Mouse (Mus musculus) gastrocnemius, adult 18-20 months (tissue): ENCODE results near the gene Ttn. TPM values are rescaled to one million over a fixed set of nuclear protein-coding genes. Genes with fewer than 3 reads are reported as not detected.

Experiments used
- DNase-seq: peaks from one replicate; pipeline ENCODE4 v3.0.0; 2021; ENCODE audit warnings: low spot score
- total RNA-seq, 2 experiments: library from RNA; stranded (reverse); gene quantifications; 2 replicates each; pipeline ENCODE4 v1.2.3; 2021

The Ttn gene
- total RNA-seq, 2 experiments from 2014 or later: 4,889 to 5,895 TPM

DNA sequence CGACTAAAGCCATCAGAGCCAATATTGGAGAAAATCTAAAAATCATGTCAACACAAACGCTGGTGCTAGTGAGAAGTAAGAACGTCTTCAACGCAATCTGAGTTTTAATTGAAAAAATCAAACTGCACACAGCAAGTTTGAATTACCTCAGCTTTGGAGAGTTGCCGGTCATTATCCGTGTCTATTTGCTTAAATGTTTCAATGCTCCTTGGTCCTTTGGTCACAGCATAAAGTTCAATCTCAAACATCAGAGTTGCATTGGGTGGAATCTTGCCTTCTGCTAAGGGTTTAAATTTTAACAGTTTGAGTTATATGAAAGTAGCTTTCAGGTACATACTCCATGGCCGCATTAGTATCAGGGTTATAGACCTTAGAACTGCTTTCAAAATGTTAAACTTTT, 316.8 kb downstream of the Ttn start:
- DNase-seq: no peak

DNA sequence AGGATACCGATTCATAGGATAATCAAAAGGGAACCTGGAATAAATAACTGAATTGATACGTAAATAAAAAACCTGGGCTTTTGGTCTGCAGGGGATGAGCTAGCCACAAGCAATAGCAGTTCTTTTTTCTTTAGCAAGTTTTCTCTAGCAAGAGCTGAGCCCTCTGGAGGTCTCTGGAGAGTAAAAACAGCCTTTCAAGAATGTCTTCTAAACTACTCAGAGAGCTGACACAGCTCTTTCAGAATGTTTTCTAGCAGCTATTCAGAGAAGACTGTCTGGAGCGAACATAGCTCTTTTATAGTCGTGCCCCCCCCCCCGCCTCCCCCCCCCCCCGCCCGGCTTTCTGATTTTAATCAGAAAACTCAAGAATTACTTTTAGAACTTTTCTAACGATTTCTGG, 322.9 kb downstream of the Ttn start:
- DNase-seq: no peak

DNA sequence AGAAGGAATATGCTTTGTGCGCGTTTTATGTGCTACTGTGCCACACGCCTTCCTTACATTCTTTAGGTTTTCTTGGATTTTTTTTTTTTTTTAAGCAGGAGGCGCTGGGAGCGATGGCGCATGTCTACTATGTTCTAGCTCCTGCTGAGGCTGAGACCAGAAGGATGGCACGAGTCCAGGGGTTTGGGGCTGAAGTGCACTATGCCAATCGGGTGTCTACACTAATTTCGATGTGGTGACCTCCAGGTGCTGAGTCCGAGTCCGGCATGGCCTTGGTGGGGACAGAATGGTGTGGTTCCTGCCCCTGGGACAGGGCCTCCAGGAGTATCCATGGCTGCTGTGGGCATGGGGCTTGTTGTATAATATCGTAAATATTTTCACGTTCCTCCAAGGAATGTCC, 323.8 kb downstream of the Ttn start:
- DNase-seq: no peak

DNA sequence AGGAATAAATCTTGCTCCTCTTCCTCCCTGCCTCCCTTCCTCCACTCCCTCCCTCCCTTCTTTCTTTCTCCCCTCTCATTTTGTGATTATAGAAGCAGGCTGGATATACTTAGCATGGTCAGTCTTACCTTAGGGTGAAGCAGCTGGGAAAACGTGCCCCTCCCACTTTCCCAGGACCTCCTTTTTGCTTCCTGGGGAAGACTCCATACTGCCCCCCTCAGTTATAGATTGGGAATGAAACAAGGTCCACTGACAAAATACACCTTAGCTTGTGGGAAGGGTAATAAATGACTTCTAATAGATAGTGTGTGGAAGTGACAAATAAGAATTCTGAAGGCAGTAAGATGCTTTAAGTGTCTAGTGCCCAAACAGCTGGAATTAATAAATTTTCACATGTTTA, 326.4 kb downstream of the Ttn start:
- no peak for DNase-seq

DNA sequence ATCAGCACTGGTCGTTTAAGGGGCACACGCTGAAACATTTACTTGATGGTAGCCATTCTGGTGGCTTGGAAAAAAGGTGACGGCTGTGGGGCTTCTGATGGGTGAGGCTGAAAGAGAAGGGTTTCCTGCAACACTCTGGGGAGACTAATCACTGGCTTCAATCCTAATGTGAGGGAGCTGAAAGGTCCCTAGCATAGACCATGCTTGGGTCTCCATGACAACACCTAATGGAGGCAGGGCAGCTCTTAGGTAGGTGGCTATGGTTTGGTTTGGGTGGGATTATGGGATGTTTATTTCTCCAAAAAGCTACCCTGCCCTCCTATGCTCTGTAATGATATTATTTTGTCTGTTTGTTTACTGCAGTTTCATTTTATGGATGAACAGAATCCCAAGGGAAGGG, 326.9 kb downstream of the Ttn start:
- no peak for DNase-seq

DNA sequence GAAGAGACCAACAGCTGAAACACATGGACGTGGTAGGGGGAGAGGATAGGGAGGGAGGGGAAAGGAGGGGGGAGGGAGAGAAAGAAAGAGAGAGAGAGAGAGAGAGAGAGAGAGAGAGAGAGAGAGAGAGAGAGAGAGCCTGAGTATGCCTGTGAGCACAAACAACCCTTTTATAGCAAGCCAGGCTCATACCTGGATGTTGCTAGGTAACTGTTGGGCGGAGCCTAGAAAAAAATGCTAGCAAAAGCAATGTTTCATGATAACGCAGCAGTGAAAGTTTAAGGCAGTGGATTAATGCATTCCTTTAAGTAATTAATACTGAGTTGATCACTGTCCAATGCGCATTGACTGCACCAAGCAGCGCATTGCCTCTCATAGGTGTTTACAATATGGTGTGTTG, 327.7 kb downstream of the Ttn start:
- no peak for DNase-seq

Other genes with a start within 250 kb of the Ttn start
- 1 to 10 TPM; 4.2 to 5.1 TPM for gene Ccdc141, start 188.1 kb upstream of the Ttn start, total RNA-seq